Mouse (Mus musculus) bone marrow, adult 2 months (tissue): ENCODE data around the gene Slc5a5.

ENCODE experiments used
- CTCF ChIP-seq: fragments of 200-500 bp; IDR thresholded peaks from 2 replicates; pipeline ENCODE4 v1.5.1; 2011; ENCODE audit warnings: low read length, control low read depth; ENCODE audit not compliant: control insufficient read depth, insufficient read depth
- POLR2A ChIP-seq: fragments of 200-500 bp; IDR thresholded peaks from 2 replicates; pipeline ENCODE4 v1.6.1; 2011; ENCODE audit warnings: low read depth, mild to moderate bottlenecking, control low read depth, low read length, borderline replicate concordance; ENCODE audit not compliant: control insufficient read depth

DNA sequence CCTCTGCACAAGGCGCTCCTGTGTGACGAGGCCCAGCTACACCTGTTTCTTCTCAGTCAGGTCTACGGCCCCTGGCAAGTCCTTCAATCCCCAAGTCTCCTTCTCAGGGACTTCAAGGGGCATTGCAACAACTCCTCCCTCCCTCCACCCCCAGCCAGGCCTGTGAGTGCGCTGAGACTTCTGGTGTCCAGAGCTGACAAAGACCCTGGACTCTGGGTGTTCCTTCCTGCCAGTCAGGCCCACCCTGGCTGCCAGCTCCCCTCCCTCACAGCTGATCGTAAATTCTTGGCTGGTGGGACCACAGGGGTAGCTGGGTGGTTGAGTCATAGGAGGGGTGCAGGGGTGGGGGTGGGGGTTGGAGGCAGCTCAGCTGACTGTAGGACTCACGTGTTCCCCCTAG, 40.7 kb downstream of the Slc5a5 start:
- TF ChIP-seq POLR2A (no peak), CTCF (no peak)
